Mouse (Mus musculus) ZHBTc4 (cell line): ENCODE measurements around the gene Wasf2.
A peak's percentile ranks its signal among the peaks of the same experiment; 100 is the strongest.

Experiments
- DNase-seq: peaks from one replicate; pipeline ENCODE4 v3.0.0-alpha.2; 2011; ENCODE audit warnings: low read depth, low spot score

Gene Wasf2

GRCm38 (mm10) chr4:133121974-133122637 lies 8.2 kb upstream of the Wasf2 start:
- peak; percentile 97 for DNase-seq

GRCm38 (mm10) chr4:133127079-133127478 lies 3.2 kb upstream of the Wasf2 start:
- no peak for DNase-seq

- no peak for DNase-seq
Observed at GRCm38 (mm10) chr4:133127894-133128293, 2.4 kb upstream of the Wasf2 start.

GRCm38 (mm10) chr4:133129391-133129790 lies 914 bp upstream of the Wasf2 start:
- DNase-seq, result no peak

GRCm38 (mm10) chr4:133130890-133131741 lies 811 bp downstream of the Wasf2 start:
- DNase-seq, result no peak

GRCm38 (mm10) chr4:133132027-133132426 lies 1.7 kb downstream of the Wasf2 start:
- DNase-seq, result no peak

- DNase-seq, result no peak
Observed at GRCm38 (mm10) chr4:133136946-133137345, 6.6 kb downstream of the Wasf2 start.

GRCm38 (mm10) chr4:133138971-133139370 lies 8.7 kb downstream of the Wasf2 start:
- no peak for DNase-seq

GRCm38 (mm10) chr4:133155006-133155405 lies 24.7 kb downstream of the Wasf2 start:
- DNase-seq, result no peak

- peak; percentile 39 for DNase-seq
Observed at GRCm38 (mm10) chr4:133155726-133156125, 25.4 kb downstream of the Wasf2 start.

GRCm38 (mm10) chr4:133156422-133156821 lies 26.1 kb downstream of the Wasf2 start:
- no peak for DNase-seq

- no peak for DNase-seq
Observed at GRCm38 (mm10) chr4:133156831-133157230, 26.5 kb downstream of the Wasf2 start.

- DNase-seq, result no peak
Observed at GRCm38 (mm10) chr4:133159127-133159526, 28.8 kb downstream of the Wasf2 start.

GRCm38 (mm10) chr4:133159646-133160045 lies 29.3 kb downstream of the Wasf2 start:
- DNase-seq, result no peak

GRCm38 (mm10) chr4:133160211-133160610 lies 29.9 kb downstream of the Wasf2 start:
- no peak for DNase-seq

- DNase-seq, result no peak
Observed at GRCm38 (mm10) chr4:133160821-133161220, 30.5 kb downstream of the Wasf2 start.

GRCm38 (mm10) chr4:133162196-133162595 lies 31.9 kb downstream of the Wasf2 start:
- no peak for DNase-seq

GRCm38 (mm10) chr4:133166773-133167172 lies 36.5 kb downstream of the Wasf2 start:
- DNase-seq, result peak; percentile 37

- peak; percentile 48 for DNase-seq
Observed at GRCm38 (mm10) chr4:133169237-133170055, 39.1 kb downstream of the Wasf2 start.

- DNase-seq, result no peak
Observed at GRCm38 (mm10) chr4:133170056-133170524, 39.8 kb downstream of the Wasf2 start.

GRCm38 (mm10) chr4:133170616-133171015 lies 40.3 kb downstream of the Wasf2 start:
- no peak for DNase-seq

- DNase-seq, result no peak
Observed at GRCm38 (mm10) chr4:133172451-133172850, 42.1 kb downstream of the Wasf2 start.
